Comparison of ENCODE assay signal across 17 mouse cellular contexts in the genomic region with DNA sequence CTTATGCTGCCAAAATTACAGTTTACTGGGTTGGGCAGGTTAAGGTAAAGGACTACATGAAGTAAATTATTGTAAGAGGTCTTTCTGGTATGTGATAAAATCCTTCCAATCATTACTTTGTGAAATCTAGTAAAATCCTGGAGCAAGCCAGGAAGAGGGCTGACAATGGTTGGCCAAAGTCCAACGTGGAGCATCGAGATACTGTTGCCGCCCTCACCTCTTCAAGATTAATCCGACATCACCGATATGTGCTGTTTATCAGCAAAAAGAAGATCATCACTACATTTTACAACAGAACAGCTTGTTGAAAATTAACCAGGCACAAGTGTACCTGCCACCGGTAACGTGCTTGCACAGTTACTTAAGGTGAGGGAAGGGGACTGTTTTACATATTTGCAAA.
DNase-seq lines count a peak whose midpoint lies in the region; ATAC-seq and TF ChIP-seq lines count a peak whose summit lies in the region.
"Had no signal": no experiment of that assay in that cellular context is flagged by ENCODE, and none has a peak within 500 bp of the region (broad histone marks: within the 10 kb centered on the region; RNA-seq: fewer than 3 reads in every experiment).

No protein-coding gene starts in this region.

- no peaks in the 10 kb centered on the region for H3K27me3 ChIP-seq in lung, embryonic 15.5 days
- H3K27me3 ChIP-seq in intestine, embryonic 15.5 days (replicated peaks) = no peaks in the 10 kb centered on the region
- H3K27me3 ChIP-seq in kidney, embryonic 14.5 days (ENCODE audit: control insufficient read depth, insufficient read depth, low read length) = no peaks in the 10 kb centered on the region
- no peaks in the 10 kb centered on the region for H3K27me3 ChIP-seq in limb, embryonic 14.5 days (ENCODE audit: control insufficient read depth, insufficient read depth, low read length)
- no peaks in the 10 kb centered on the region for H3K27me3 ChIP-seq in liver, embryonic 11.5 days (replicated peaks; ENCODE audit: control insufficient read depth, insufficient read depth, low read length)
- H3K27me3 ChIP-seq: limb, embryonic 15.5 days had no signal

- H3K27ac ChIP-seq in lung, embryonic 15.5 days = peak overlapping the region; percentile 49
- H3K27ac ChIP-seq in intestine, embryonic 15.5 days = peak overlapping the region; percentile 77
- peak overlapping the region; percentile 76; the same call in 1 of the 2 replicates for H3K27ac ChIP-seq in kidney, embryonic 14.5 days (ENCODE audit: low read depth, low read length)
- H3K27ac ChIP-seq in limb, embryonic 14.5 days (replicated peaks; ENCODE audit: low read depth, low read length) = 0 out of 2 replicates have a peak overlapping the region, but pooled peaks have one; percentile 3
- no peak overlapping the region for H3K27ac ChIP-seq in liver, embryonic 11.5 days (ENCODE audit: low read depth, low read length)
- H3K27ac ChIP-seq: forebrain, embryonic 10.5 days; hindbrain, embryonic 14.5 days had no signal

- no peak overlapping the region for H3K4me2 ChIP-seq in lung, embryonic 15.5 days
- peak overlapping the region; percentile 7 for H3K4me2 ChIP-seq in intestine, embryonic 15.5 days (replicated peaks)
- no peak overlapping the region for H3K4me2 ChIP-seq in kidney, embryonic 14.5 days (replicated peaks; ENCODE audit: low read depth, low read length)
- H3K4me2 ChIP-seq in limb, embryonic 14.5 days (replicated peaks; ENCODE audit: low read depth, low read length, severe bottlenecking) = no peak overlapping the region
- no peak overlapping the region for H3K4me2 ChIP-seq in liver, embryonic 11.5 days
- H3K4me2 ChIP-seq: hindbrain, embryonic 14.5 days; limb, embryonic 15.5 days had no signal

- ATAC-seq in lung, embryonic 15.5 days (ENCODE audit: borderline replicate concordance, extremely low read depth, low FRiP score, low TSS enrichment) = no peak
- peak; percentile 87 for ATAC-seq in intestine, embryonic 15.5 days
- ATAC-seq in kidney, embryonic 14.5 days (ENCODE audit: low FRiP score, low TSS enrichment) = no peak
- ATAC-seq in limb, embryonic 14.5 days (ENCODE audit: low FRiP score, low read depth) = no peak
- no peak for ATAC-seq in liver, embryonic 11.5 days (replicated peaks; ENCODE audit: low FRiP score)

- TF ChIP-seq POLR2A in limb, embryonic 14.5 days (IDR thresholded peaks at IDR 0.05; ENCODE audit: borderline replicate concordance, extremely low read depth, insufficient read depth, insufficient read length) = no peak

- 33% methylated on average over 7 of the region's 7 CpGs for WGBS in lung, embryonic 15.5 days
- 47% methylated on average over 7 of the region's 7 CpGs for WGBS in intestine, embryonic 15.5 days
- 40% methylated on average over 7 of the region's 7 CpGs for WGBS in kidney, embryonic 14.5 days
- WGBS in limb, embryonic 14.5 days = 51% methylated on average over 7 of the region's 7 CpGs
- 87% methylated on average over 7 of the region's 7 CpGs for WGBS in liver, embryonic 11.5 days

- no peaks in the 10 kb centered on the region for H3K36me3 ChIP-seq in lung, embryonic 15.5 days
- no peaks in the 10 kb centered on the region for H3K36me3 ChIP-seq in intestine, embryonic 15.5 days
- H3K36me3 ChIP-seq in kidney, embryonic 14.5 days (ENCODE audit: control insufficient read depth, insufficient read depth, low read length) = 0 out of 2 replicates have a peak, but pooled peaks cover 3% of the 10 kb centered on the region
- H3K36me3 ChIP-seq in limb, embryonic 14.5 days (ENCODE audit: control insufficient read depth, insufficient read depth, low read length) = 0 out of 2 replicates have a peak, but pooled peaks cover 6% of the 10 kb centered on the region
- peaks cover 3% of the 10 kb centered on the region; the same call in 1 of the 2 replicates for H3K36me3 ChIP-seq in liver, embryonic 11.5 days (ENCODE audit: control insufficient read depth, insufficient read depth, low read length)

- DNase-seq in lung, postnatal 10 days = no peak
- DNase-seq in limb, embryonic 14.5 days (ENCODE audit: low spot score) = no peak
- no peak for DNase-seq in liver, embryonic 11.5 days (ENCODE audit: low spot score)
- DNase-seq in frontal cortex, postnatal 36 days (ENCODE audit: low spot score in 2 of 2) = no peak
- DNase-seq: adrenal gland, adult 2 months; cerebellum, adult 9-10 months; lung, adult 2 months; right cerebral cortex, adult 18-20 months; spleen, adult 18-20 months had no signal

- no peak overlapping the region for H3K9ac ChIP-seq in lung, embryonic 15.5 days
- H3K9ac ChIP-seq in intestine, embryonic 15.5 days = no peak overlapping the region
- no peak overlapping the region for H3K9ac ChIP-seq in kidney, embryonic 14.5 days (ENCODE audit: low read depth, low read length)
- H3K9ac ChIP-seq in limb, embryonic 14.5 days (ENCODE audit: low read depth, low read length, severe bottlenecking) = no peak overlapping the region
- H3K9ac ChIP-seq in liver, embryonic 11.5 days (ENCODE audit: low read depth, low read length) = no peak overlapping the region
- H3K9ac ChIP-seq: hindbrain, embryonic 14.5 days; limb, embryonic 15.5 days had no signal

- H3K4me1 ChIP-seq in lung, embryonic 15.5 days = peaks cover 36% of the 10 kb centered on the region
- peaks cover 36% of the 10 kb centered on the region for H3K4me1 ChIP-seq in intestine, embryonic 15.5 days (replicated peaks)
- peaks cover 14% of the 10 kb centered on the region for H3K4me1 ChIP-seq in kidney, embryonic 14.5 days (ENCODE audit: control insufficient read depth, insufficient read depth, low read length)
- peaks cover 30% of the 10 kb centered on the region for H3K4me1 ChIP-seq in limb, embryonic 14.5 days (ENCODE audit: control insufficient read depth, insufficient read depth, low read length)
- no peaks in the 10 kb centered on the region for H3K4me1 ChIP-seq in liver, embryonic 11.5 days (replicated peaks; ENCODE audit: control insufficient read depth, insufficient read depth, low read length)
- H3K4me1 ChIP-seq: forebrain, embryonic 10.5 days had no signal

- H3K4me3 ChIP-seq in lung, embryonic 15.5 days = no peak overlapping the region
- H3K4me3 ChIP-seq in intestine, embryonic 15.5 days (replicated peaks) = no peak overlapping the region
- H3K4me3 ChIP-seq in kidney, embryonic 14.5 days (ENCODE audit: low read length) = no peak overlapping the region
- H3K4me3 ChIP-seq in limb, embryonic 14.5 days (replicated peaks; ENCODE audit: low read length) = no peak overlapping the region
- H3K4me3 ChIP-seq in liver, embryonic 11.5 days (ENCODE audit: low read depth, low read length) = no peak overlapping the region
- H3K4me3 ChIP-seq: forebrain, embryonic 10.5 days; limb, embryonic 15.5 days; myocyte had no signal

- no peaks in the 10 kb centered on the region for H3K9me3 ChIP-seq in lung, embryonic 15.5 days
- no peaks in the 10 kb centered on the region for H3K9me3 ChIP-seq in intestine, embryonic 15.5 days
- H3K9me3 ChIP-seq in kidney, embryonic 14.5 days (ENCODE audit: control insufficient read depth, low read length) = no peaks in the 10 kb centered on the region
- H3K9me3 ChIP-seq in limb, embryonic 14.5 days (ENCODE audit: control insufficient read depth, low read length) = no peaks in the 10 kb centered on the region
- H3K9me3 ChIP-seq in liver, embryonic 11.5 days (ENCODE audit: control insufficient read depth, low read length) = no peaks in the 10 kb centered on the region
- H3K9me3 ChIP-seq: forebrain, embryonic 10.5 days; G1E; limb, embryonic 15.5 days had no signal
